Mouse (Mus musculus) thymus, adult 2 months (tissue): ENCODE measurements at regions not wholly inside any gene's neighbourhood (a gene's known extent, or its start where the extent isn't known, plus 50 kb on each side); places are given as distances from the start of the nearest gene placed in this dataset.

Experiments used
- CTCF ChIP-seq: fragments of 200-500 bp; IDR thresholded peaks from 2 replicates; pipeline ENCODE4 v1.5.1; 2012; ENCODE audit warnings: mild to moderate bottlenecking, control low read depth, low read length, moderate library complexity, borderline replicate concordance; ENCODE audit not compliant: control insufficient read depth, poor library complexity, insufficient read depth; ENCODE audit errors: extremely low read depth
- POLR2A ChIP-seq: fragments of 200-500 bp; IDR thresholded peaks from 2 replicates; pipeline ENCODE4 v1.6.1; 2012; ENCODE audit warnings: mild to moderate bottlenecking, low read length, control low read depth, moderate library complexity; ENCODE audit not compliant: control insufficient read depth, poor library complexity, insufficient read depth; ENCODE audit errors: extremely low read depth

GRCm38 (mm10) chr12:112314781-112315180, 168.8 kb downstream of the Kif26a start:
- TF ChIP-seq CTCF (no peak), POLR2A (no peak)
